Mouse (Mus musculus) CD4-positive helper T cell, adult 2 months (primary cell): ENCODE measurements around the gene Adgrb3.
"Not testable (repeated sequence)": the region's sequence is repeated elsewhere in the genome, so short reads cannot be mapped to it uniquely, and the experiment has no call there.

ENCODE experiments used
- DNase-seq: peaks from one replicate; pipeline ENCODE4 v3.0.0-alpha.2; 2012; ENCODE audit warnings: low read depth, missing footprints, low spot score

The Adgrb3 gene

GRCm38 (mm10) chr1:25526976-25527375, 302.5 kb downstream of the Adgrb3 start:
- no peak for DNase-seq

- DNase-seq: no peak
These were observed 319.0 kb downstream of the Adgrb3 start for GRCm38 (mm10) chr1:25510321-25511055.

GRCm38 (mm10) chr1:25504313-25504712, 325.2 kb downstream of the Adgrb3 start:
- no peak for DNase-seq

GRCm38 (mm10) chr1:25503524-25503923, 326.0 kb downstream of the Adgrb3 start:
- DNase-seq: no peak

- no peak for DNase-seq
These were observed 334.1 kb downstream of the Adgrb3 start for GRCm38 (mm10) chr1:25495202-25495914.

- DNase-seq: no peak
These were observed 338.0 kb downstream of the Adgrb3 start for GRCm38 (mm10) chr1:25491503-25491902.

- no peak for DNase-seq
These were observed 339.3 kb downstream of the Adgrb3 start for GRCm38 (mm10) chr1:25490174-25490573.

- DNase-seq: no peak
These were observed 353.8 kb downstream of the Adgrb3 start for GRCm38 (mm10) chr1:25475699-25476098.

- DNase-seq: no peak
These were observed 355.0 kb downstream of the Adgrb3 start for GRCm38 (mm10) chr1:25474469-25474868.

GRCm38 (mm10) chr1:25471612-25472011, 357.9 kb downstream of the Adgrb3 start:
- DNase-seq: not testable (repeated sequence)

- DNase-seq: no peak
These were observed 366.9 kb downstream of the Adgrb3 start for GRCm38 (mm10) chr1:25462612-25463011.

- DNase-seq: no peak
These were observed 394.0 kb downstream of the Adgrb3 start for GRCm38 (mm10) chr1:25435506-25435905.

GRCm38 (mm10) chr1:25430219-25430862, 399.2 kb downstream of the Adgrb3 start:
- no peak for DNase-seq

- no peak for DNase-seq
These were observed 408.8 kb downstream of the Adgrb3 start for GRCm38 (mm10) chr1:25420701-25421100.

GRCm38 (mm10) chr1:25419378-25419777, 410.1 kb downstream of the Adgrb3 start:
- DNase-seq: no peak

GRCm38 (mm10) chr1:25415084-25415483, 414.4 kb downstream of the Adgrb3 start:
- DNase-seq: no peak

GRCm38 (mm10) chr1:25364186-25364585, 465.3 kb downstream of the Adgrb3 start:
- DNase-seq: no peak

GRCm38 (mm10) chr1:25358554-25358953, 471.0 kb downstream of the Adgrb3 start:
- no peak for DNase-seq

GRCm38 (mm10) chr1:25355486-25355885, 474.0 kb downstream of the Adgrb3 start:
- DNase-seq: no peak

- DNase-seq: no peak
These were observed 484.6 kb downstream of the Adgrb3 start for GRCm38 (mm10) chr1:25344876-25345275.

- DNase-seq: no peak
These were observed 504.1 kb downstream of the Adgrb3 start for GRCm38 (mm10) chr1:25325406-25325805.

- no peak for DNase-seq
These were observed 512.4 kb downstream of the Adgrb3 start for GRCm38 (mm10) chr1:25317142-25317541.

GRCm38 (mm10) chr1:25312344-25312743, 517.2 kb downstream of the Adgrb3 start:
- no peak for DNase-seq
